Mouse (Mus musculus) layer of hippocampus, adult 18-20 months (tissue): Measurements from ENCODE around the gene Dpp4. TPM values are rescaled to one million over a fixed set of nuclear protein-coding genes. Genes with fewer than 3 reads are reported as not detected.
A peak's percentile ranks its signal among the peaks of the same experiment; 100 is the strongest.

Source experiments
- DNase-seq, 2 experiments: peaks; one replicate each; pipeline ENCODE4 v3.0.0; 2022; ENCODE audit warnings: low spot score in 2 of 2
- total RNA-seq, 2 experiments: library from RNA; stranded (reverse); gene quantifications; 2 replicates each; pipeline ENCODE4 v1.2.3; 2021

Dpp4 gene
- total RNA-seq, 2 experiments from 2014 or later = 0.58 to 1.4 TPM

GRCm38 (mm10) chr2:62363606-62364005, 48.4 kb downstream of the Dpp4 start:
- no peak for DNase-seq

- no peak for DNase-seq
These were observed 49.8 kb downstream of the Dpp4 start for GRCm38 (mm10) chr2:62362211-62362610.

- DNase-seq = peak in 1 of 2 experiments; percentile 34
These were observed 50.5 kb downstream of the Dpp4 start for GRCm38 (mm10) chr2:62361514-62361913.

GRCm38 (mm10) chr2:62360872-62361271, 51.2 kb downstream of the Dpp4 start:
- no peak for DNase-seq

GRCm38 (mm10) chr2:62357259-62357658, 54.8 kb downstream of the Dpp4 start:
- no peak for DNase-seq

GRCm38 (mm10) chr2:62356606-62357005, 55.4 kb downstream of the Dpp4 start:
- DNase-seq = no peak

GRCm38 (mm10) chr2:62355766-62356165, 56.3 kb downstream of the Dpp4 start:
- no peak for DNase-seq

- DNase-seq = no peak
These were observed 60.0 kb downstream of the Dpp4 start for GRCm38 (mm10) chr2:62352035-62352434.

- no peak for DNase-seq
These were observed 64.3 kb downstream of the Dpp4 start for GRCm38 (mm10) chr2:62347762-62348161.

GRCm38 (mm10) chr2:62346771-62347170, 65.3 kb downstream of the Dpp4 start:
- DNase-seq = no peak

- no peak for DNase-seq
These were observed 67.7 kb downstream of the Dpp4 start for GRCm38 (mm10) chr2:62344367-62344766.

GRCm38 (mm10) chr2:62341734-62342128, 70.3 kb downstream of the Dpp4 start:
- DNase-seq = peak in 1 of 2 experiments; percentile 71

GRCm38 (mm10) chr2:62341061-62341733, 70.8 kb downstream of the Dpp4 start:
- DNase-seq = no peak

- DNase-seq = peak in 1 of 2 experiments; percentile 68
These were observed 72.6 kb downstream of the Dpp4 start for GRCm38 (mm10) chr2:62339222-62339944.

GRCm38 (mm10) chr2:62337086-62337485, 74.9 kb downstream of the Dpp4 start:
- DNase-seq = no peak

GRCm38 (mm10) chr2:62334397-62335243, 77.4 kb downstream of the Dpp4 start:
- DNase-seq = peak in 1 of 2 experiments; percentile 62

GRCm38 (mm10) chr2:62332465-62332864, 79.6 kb downstream of the Dpp4 start:
- no peak for DNase-seq

- no peak for DNase-seq
These were observed 80.1 kb downstream of the Dpp4 start for GRCm38 (mm10) chr2:62331913-62332312.

- no peak for DNase-seq
These were observed 86.6 kb downstream of the Dpp4 start for GRCm38 (mm10) chr2:62325388-62325787.

- DNase-seq = peak in 1 of 2 experiments; percentile 58
These were observed 88.9 kb downstream of the Dpp4 start for GRCm38 (mm10) chr2:62323078-62323637.

- no peak for DNase-seq
These were observed 92.5 kb downstream of the Dpp4 start for GRCm38 (mm10) chr2:62319489-62319888.
